Mouse (Mus musculus): ENCODE results near the gene Car15. TPM values are rescaled to one million over a fixed set of nuclear protein-coding genes. Genes with fewer than 3 reads are reported as not detected.

The Car15 gene
- total RNA-seq (2014; rRNA removed) (0.27 and 1.0 TPM in 2 replicates), polyA plus RNA-seq (2012; rRNA removed) (1.6 and 3.7 TPM in 2 replicates)

DNA sequence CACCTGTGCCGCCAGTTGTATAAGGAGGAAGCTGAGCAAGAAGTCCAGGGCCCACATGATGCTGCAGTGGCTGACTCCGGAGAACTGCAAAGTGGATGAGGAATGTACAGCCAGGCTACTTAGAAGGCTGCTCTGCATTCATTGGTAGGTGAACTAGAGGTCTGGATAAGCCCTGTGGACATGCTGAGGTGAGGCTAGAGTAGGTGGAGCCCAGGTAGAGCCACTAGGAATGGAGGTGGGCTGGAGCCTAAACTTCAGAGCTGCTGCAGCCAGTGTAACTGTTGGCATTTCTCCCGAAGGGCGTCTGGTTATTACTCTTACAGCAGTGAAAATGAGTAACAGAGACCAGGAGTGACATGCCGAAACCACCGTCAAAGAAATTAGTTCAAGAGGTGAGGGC, at the start of gene Car15:
Gene Car15 (minus strand): TSS at position 314 of the 400 bp plus-strand sequence.
- Histone ChIP-seq H3K4me1 (ENCODE audit: control insufficient read depth, insufficient read depth, low read length) (no peaks in the 10 kb centered on the region), H3K79me2 (ENCODE audit: control insufficient read depth, insufficient read depth, low read length) (no peaks in the 10 kb centered on the region), H3K27ac (replicated peaks; ENCODE audit: insufficient read depth, low read depth, low read length) (no peak within 1 kb of the TSS), H3K4me3 (ENCODE audit: insufficient read depth, low read depth, low read length) (no peak within 1 kb of the TSS), H3K27me3 (ENCODE audit: control insufficient read depth, insufficient read depth, low read length) (peaks cover 14% of the 10 kb centered on the region), H3K9ac (ENCODE audit: low read depth, low read length) (no peak within 1 kb of the TSS), H3K36me3 (ENCODE audit: control insufficient read depth, insufficient read depth, low read length) (peaks cover 13% of the 10 kb centered on the region)
- DNase-seq (ENCODE audit: extremely low read depth, low read depth, low spot score), result no peak
- TF ChIP-seq CTCF (IDR thresholded peaks at IDR 0.05; ENCODE audit: low read depth, low read length), result no peak
- TF ChIP-seq POLR2A (IDR thresholded peaks at IDR 0.05; ENCODE audit: extremely low read depth, insufficient read depth, low read length), result no peak
- WGBS, result 68% methylated on average over 6 of the region's 6 CpGs

DNA sequence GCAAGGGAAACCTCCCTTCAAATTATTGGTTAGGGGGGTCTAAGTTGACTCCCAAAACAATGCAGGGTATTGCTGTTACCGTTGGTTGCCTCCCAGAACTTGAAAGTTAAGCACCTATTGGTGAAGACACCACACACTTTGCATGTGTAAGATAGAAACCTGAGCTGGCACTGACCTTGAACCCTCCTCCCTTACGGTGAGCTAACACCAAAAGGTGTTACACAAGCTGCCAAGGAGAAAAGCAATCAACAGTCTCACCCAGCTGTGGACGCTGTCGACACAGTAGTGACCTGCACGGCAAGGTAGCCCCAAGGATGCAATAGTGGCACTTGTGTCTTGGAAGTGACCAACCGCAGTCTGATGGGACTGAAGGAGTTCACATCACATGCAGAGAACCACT, 46.0 kb upstream of the Car15 start:
- peaks cover 57% of the 10 kb centered on the region for H3K79me2 ChIP-seq (ENCODE audit: control insufficient read depth, insufficient read depth, low read length)
- DNase-seq (ENCODE audit: extremely low read depth, low read depth, low spot score), result peak; percentile 62
- H3K4me1 ChIP-seq (ENCODE audit: control insufficient read depth, insufficient read depth, low read length), result peaks cover 29% of the 10 kb centered on the region
- H3K27ac ChIP-seq (replicated peaks; ENCODE audit: insufficient read depth, low read depth, low read length), result no peak overlapping the region
- no peak overlapping the region for H3K9ac ChIP-seq (ENCODE audit: low read depth, low read length)
- H3K27me3 ChIP-seq (ENCODE audit: control insufficient read depth, insufficient read depth, low read length), result no peaks in the 10 kb centered on the region
- no peaks in the 10 kb centered on the region for H3K36me3 ChIP-seq (ENCODE audit: control insufficient read depth, insufficient read depth, low read length)
- no peak overlapping the region for H3K4me3 ChIP-seq (ENCODE audit: insufficient read depth, low read depth, low read length)
- TF ChIP-seq CTCF (IDR thresholded peaks at IDR 0.05; ENCODE audit: low read depth, low read length), result no peak
- TF ChIP-seq POLR2A (IDR thresholded peaks at IDR 0.05; ENCODE audit: extremely low read depth, insufficient read depth, low read length), result no peak
- 34% methylated on average over 6 of the region's 6 CpGs for WGBS

DNA sequence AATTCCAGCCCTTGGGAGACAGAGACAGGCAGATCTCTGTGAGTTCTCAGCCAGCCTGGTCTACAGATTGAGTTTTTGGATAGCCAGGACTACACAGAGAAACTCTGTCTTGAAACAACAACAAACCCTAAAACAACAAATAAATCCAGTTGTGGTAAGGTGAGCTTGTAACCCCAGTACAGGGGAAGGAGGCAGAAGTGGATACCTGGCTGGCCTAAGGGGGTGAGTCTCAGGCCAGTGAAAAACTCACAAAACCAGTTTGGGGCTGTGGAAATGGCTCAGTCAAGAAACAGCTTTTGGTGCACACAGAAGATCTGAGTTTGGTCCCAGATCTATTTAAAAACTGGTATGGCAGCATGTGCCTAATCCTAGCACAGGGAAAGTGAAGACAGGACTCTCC, 44.0 kb upstream of the Car15 start:
- H3K4me3 ChIP-seq (ENCODE audit: insufficient read depth, low read depth, low read length), result no peak overlapping the region
- H3K27ac ChIP-seq (replicated peaks; ENCODE audit: insufficient read depth, low read depth, low read length), result no peak overlapping the region
- no peak for TF ChIP-seq CTCF (IDR thresholded peaks at IDR 0.05; ENCODE audit: low read depth, low read length)
- H3K79me2 ChIP-seq (ENCODE audit: control insufficient read depth, insufficient read depth, low read length), result peaks cover 69% of the 10 kb centered on the region
- H3K36me3 ChIP-seq (ENCODE audit: control insufficient read depth, insufficient read depth, low read length), result no peaks in the 10 kb centered on the region
- DNase-seq (ENCODE audit: extremely low read depth, low read depth, low spot score), result no peak
- H3K9ac ChIP-seq (ENCODE audit: low read depth, low read length), result no peak overlapping the region
- H3K4me1 ChIP-seq (ENCODE audit: control insufficient read depth, insufficient read depth, low read length), result peaks cover 29% of the 10 kb centered on the region
- no peaks in the 10 kb centered on the region for H3K27me3 ChIP-seq (ENCODE audit: control insufficient read depth, insufficient read depth, low read length)

DNA sequence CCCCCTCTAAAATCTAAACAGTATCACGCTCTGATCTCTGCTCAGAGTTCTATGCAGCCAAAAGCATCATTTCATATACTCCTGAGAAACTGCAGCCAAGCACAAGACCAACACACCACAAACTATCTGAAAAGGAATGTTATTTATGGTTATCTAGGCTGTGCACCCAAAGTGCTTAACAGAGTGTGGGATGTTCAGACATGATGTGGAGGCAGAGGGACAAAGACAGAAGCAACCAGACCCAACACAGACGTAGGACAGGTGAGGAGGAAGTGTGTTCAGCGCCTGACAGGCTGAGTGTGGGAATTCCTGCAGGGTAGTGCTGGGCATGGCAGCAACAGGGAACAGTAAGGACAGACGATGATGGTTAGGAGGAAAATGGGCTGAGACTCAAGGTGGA, 41.4 kb upstream of the Car15 start:
- Histone ChIP-seq H3K9ac (ENCODE audit: low read depth, low read length) (no peak overlapping the region), H3K4me3 (ENCODE audit: insufficient read depth, low read depth, low read length) (no peak overlapping the region), H3K27me3 (ENCODE audit: control insufficient read depth, insufficient read depth, low read length) (no peaks in the 10 kb centered on the region), H3K4me1 (ENCODE audit: control insufficient read depth, insufficient read depth, low read length) (peaks cover 21% of the 10 kb centered on the region), H3K36me3 (ENCODE audit: control insufficient read depth, insufficient read depth, low read length) (no peaks in the 10 kb centered on the region), H3K27ac (replicated peaks; ENCODE audit: insufficient read depth, low read depth, low read length) (no peak overlapping the region), H3K79me2 (ENCODE audit: control insufficient read depth, insufficient read depth, low read length) (peaks cover 55% of the 10 kb centered on the region)
- no peak for DNase-seq (ENCODE audit: extremely low read depth, low read depth, low spot score)
- WGBS, result 74% methylated on average over 4 of the region's 4 CpGs
- TF ChIP-seq POLR2A (IDR thresholded peaks at IDR 0.05; ENCODE audit: extremely low read depth, insufficient read depth, low read length) (no peak), CTCF (IDR thresholded peaks at IDR 0.05; ENCODE audit: low read depth, low read length) (no peak)

DNA sequence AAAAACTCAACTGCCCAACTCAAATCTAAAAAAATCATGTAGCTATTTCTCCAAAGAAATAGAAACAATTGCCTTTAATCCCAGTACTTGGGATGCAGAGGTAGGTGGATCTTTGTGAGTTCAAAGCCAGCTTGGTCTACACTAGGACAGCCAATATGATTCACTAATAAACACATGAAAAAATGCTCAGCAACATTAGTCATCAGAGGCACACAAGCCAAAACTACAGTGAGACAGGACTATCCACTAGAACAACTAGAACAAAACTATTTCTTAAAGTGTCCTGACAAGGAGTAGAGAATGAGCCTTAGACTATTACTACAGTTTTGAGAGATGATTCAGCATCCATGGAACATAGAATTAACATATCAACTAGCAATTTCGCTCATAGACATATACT, 37.9 kb upstream of the Car15 start:
- no peak for TF ChIP-seq POLR2A (IDR thresholded peaks at IDR 0.05; ENCODE audit: extremely low read depth, insufficient read depth, low read length)
- no peak for TF ChIP-seq CTCF (IDR thresholded peaks at IDR 0.05; ENCODE audit: low read depth, low read length)
- Histone ChIP-seq H3K27me3 (ENCODE audit: control insufficient read depth, insufficient read depth, low read length) (no peaks in the 10 kb centered on the region), H3K9ac (ENCODE audit: low read depth, low read length) (no peak overlapping the region), H3K27ac (replicated peaks; ENCODE audit: insufficient read depth, low read depth, low read length) (no peak overlapping the region), H3K4me1 (ENCODE audit: control insufficient read depth, insufficient read depth, low read length) (peaks cover 14% of the 10 kb centered on the region), H3K36me3 (ENCODE audit: control insufficient read depth, insufficient read depth, low read length) (peaks cover 9% of the 10 kb centered on the region; the same call in 1 of the 2 replicates), H3K4me3 (ENCODE audit: insufficient read depth, low read depth, low read length) (no peak overlapping the region), H3K79me2 (ENCODE audit: control insufficient read depth, insufficient read depth, low read length) (peaks cover 45% of the 10 kb centered on the region)
- no peak for DNase-seq (ENCODE audit: extremely low read depth, low read depth, low spot score)
- WGBS, result 96% methylated on average over 1 of the region's 1 CpGs

DNA sequence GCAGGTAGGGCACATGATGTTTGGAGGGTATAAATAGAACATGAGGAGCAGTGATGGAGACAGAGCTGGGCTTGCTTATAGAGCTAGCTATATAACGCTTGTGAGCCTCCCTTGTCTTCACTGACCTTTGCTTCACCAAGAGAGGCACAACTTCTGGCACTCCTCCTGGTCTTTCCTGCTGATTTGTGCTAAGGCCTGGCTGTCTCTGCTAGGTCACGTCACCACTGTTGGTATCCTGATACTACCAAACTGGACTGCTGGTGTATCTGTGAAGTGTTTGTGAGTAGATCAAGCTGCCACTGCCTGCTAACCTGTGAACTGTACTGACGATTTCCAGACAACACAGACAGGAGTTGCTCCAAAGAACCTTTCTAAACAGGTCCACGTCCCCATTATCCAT, 37.0 kb upstream of the Car15 start:
- no peak overlapping the region for H3K27ac ChIP-seq (replicated peaks; ENCODE audit: insufficient read depth, low read depth, low read length)
- H3K9ac ChIP-seq (ENCODE audit: low read depth, low read length), result no peak overlapping the region

More for the DNA sequence above, 37.0 kb upstream of the Car15 start:
- Histone ChIP-seq H3K79me2 (ENCODE audit: control insufficient read depth, insufficient read depth, low read length) (peaks cover 42% of the 10 kb centered on the region), H3K4me1 (ENCODE audit: control insufficient read depth, insufficient read depth, low read length) (peaks cover 14% of the 10 kb centered on the region), H3K36me3 (ENCODE audit: control insufficient read depth, insufficient read depth, low read length) (peaks cover 17% of the 10 kb centered on the region), H3K4me3 (ENCODE audit: insufficient read depth, low read depth, low read length) (no peak overlapping the region), H3K27me3 (ENCODE audit: control insufficient read depth, insufficient read depth, low read length) (no peaks in the 10 kb centered on the region)
- 34% methylated on average over 4 of the region's 4 CpGs for WGBS
- peak; percentile 78 for DNase-seq (ENCODE audit: extremely low read depth, low read depth, low spot score)
- TF ChIP-seq CTCF (IDR thresholded peaks at IDR 0.05; ENCODE audit: low read depth, low read length) (no peak), POLR2A (IDR thresholded peaks at IDR 0.05; ENCODE audit: extremely low read depth, insufficient read depth, low read length) (no peak)

Data from liver, adult 2 months (tissue).